Mouse (Mus musculus): ENCODE data around the gene Ubald2. TPM values are rescaled to one million over a fixed set of nuclear protein-coding genes. Genes with fewer than 3 reads are reported as not detected.
"Not testable (repeated sequence)": the region's sequence is repeated elsewhere in the genome, so short reads cannot be mapped to it uniquely, and the experiment has no call there.

Gene Ubald2
- polyA plus RNA-seq, 1 experiment from 2014 or later: 44.3 TPM

- H3K4me2 ChIP-seq: no peak overlapping the region
- H3K4me3 ChIP-seq: no peak overlapping the region
- H3K36me3 ChIP-seq: no peaks in the 10 kb centered on the region
- H3K9ac ChIP-seq: no peak overlapping the region
- no peak for ATAC-seq (ENCODE audit: low FRiP score, low read depth)
- peaks cover 5% of the 10 kb centered on the region for H3K4me1 ChIP-seq (replicated peaks)
- 10% methylated on average over 2 of the region's 2 CpGs for WGBS
- no peak overlapping the region for H3K27ac ChIP-seq (replicated peaks)
- no peaks in the 10 kb centered on the region for H3K9me3 ChIP-seq
- H3K27me3 ChIP-seq: no peaks in the 10 kb centered on the region
These were observed 15.6 kb upstream of the Ubald2 start for GRCm38 (mm10) chr11:116418194-116418840.

GRCm38 (mm10) chr11:116418841-116419462, 14.9 kb upstream of the Ubald2 start:
- Histone ChIP-seq H3K4me1 (replicated peaks) (no peaks in the 10 kb centered on the region), H3K4me2 (no peak overlapping the region), H3K27me3 (no peaks in the 10 kb centered on the region), H3K36me3 (no peaks in the 10 kb centered on the region), H3K27ac (replicated peaks) (no peak overlapping the region), H3K4me3 (no peak overlapping the region), H3K9me3 (no peaks in the 10 kb centered on the region), H3K9ac (no peak overlapping the region)
- WGBS: 81% methylated on average over 6 of the region's 6 CpGs
- ATAC-seq (ENCODE audit: low FRiP score, low read depth): no peak

GRCm38 (mm10) chr11:116421102-116421501, 12.8 kb upstream of the Ubald2 start:
- Histone ChIP-seq H3K4me2 (no peak overlapping the region), H3K27ac (replicated peaks) (no peak overlapping the region), H3K9me3 (no peaks in the 10 kb centered on the region), H3K4me1 (replicated peaks) (no peaks in the 10 kb centered on the region), H3K4me3 (no peak overlapping the region), H3K27me3 (no peaks in the 10 kb centered on the region), H3K36me3 (no peaks in the 10 kb centered on the region), H3K9ac (no peak overlapping the region)
- ATAC-seq (ENCODE audit: low FRiP score, low read depth): no peak
- 80% methylated on average over 6 of the region's 6 CpGs for WGBS

- no peaks in the 10 kb centered on the region for H3K4me1 ChIP-seq (replicated peaks)
- no peak for ATAC-seq (ENCODE audit: low FRiP score, low read depth)
- H3K27ac ChIP-seq (replicated peaks): no peak overlapping the region
- no peaks in the 10 kb centered on the region for H3K27me3 ChIP-seq
- H3K4me2 ChIP-seq: no peak overlapping the region
- no peak overlapping the region for H3K9ac ChIP-seq
- no peaks in the 10 kb centered on the region for H3K36me3 ChIP-seq
- no peaks in the 10 kb centered on the region for H3K9me3 ChIP-seq
- 90% methylated on average over 2 of the region's 2 CpGs for WGBS
- H3K4me3 ChIP-seq: no peak overlapping the region
These were observed 11.3 kb upstream of the Ubald2 start for GRCm38 (mm10) chr11:116422562-116422961.

GRCm38 (mm10) chr11:116423214-116423613, 10.7 kb upstream of the Ubald2 start:
- WGBS: 84% methylated on average over 6 of the region's 6 CpGs
- ATAC-seq (ENCODE audit: low FRiP score, low read depth): no peak

GRCm38 (mm10) chr11:116423782-116424620, 9.9 kb upstream of the Ubald2 start:
- ATAC-seq (ENCODE audit: low FRiP score, low read depth): no peak
- Histone ChIP-seq H3K9me3 (no peaks in the 10 kb centered on the region), H3K36me3 (no peaks in the 10 kb centered on the region), H3K9ac (no peak overlapping the region), H3K4me3 (no peak overlapping the region), H3K4me1 (replicated peaks) (no peaks in the 10 kb centered on the region), H3K27ac (replicated peaks) (no peak overlapping the region), H3K27me3 (no peaks in the 10 kb centered on the region), H3K4me2 (no peak overlapping the region)
- WGBS: 86% methylated on average over 10 of the region's 10 CpGs

More at GRCm38 (mm10) chr11:116423214-116423613, 10.7 kb upstream of the Ubald2 start:
- Histone ChIP-seq H3K27ac (replicated peaks) (no peak overlapping the region), H3K27me3 (no peaks in the 10 kb centered on the region), H3K36me3 (no peaks in the 10 kb centered on the region), H3K9ac (no peak overlapping the region), H3K4me3 (no peak overlapping the region), H3K4me2 (no peak overlapping the region), H3K9me3 (no peaks in the 10 kb centered on the region), H3K4me1 (replicated peaks) (no peaks in the 10 kb centered on the region)

GRCm38 (mm10) chr11:116424621-116425407, 9.1 kb upstream of the Ubald2 start:
- no peak overlapping the region for H3K9ac ChIP-seq
- 54% methylated on average over 8 of the region's 8 CpGs for WGBS
- H3K4me1 ChIP-seq (replicated peaks): no peaks in the 10 kb centered on the region
- H3K9me3 ChIP-seq: no peaks in the 10 kb centered on the region
- H3K36me3 ChIP-seq: no peaks in the 10 kb centered on the region
- no peak overlapping the region for H3K4me3 ChIP-seq
- no peak overlapping the region for H3K27ac ChIP-seq (replicated peaks)
- no peak overlapping the region for H3K4me2 ChIP-seq
- ATAC-seq (ENCODE audit: low FRiP score, low read depth): no peak
- H3K27me3 ChIP-seq: no peaks in the 10 kb centered on the region

DNA sequence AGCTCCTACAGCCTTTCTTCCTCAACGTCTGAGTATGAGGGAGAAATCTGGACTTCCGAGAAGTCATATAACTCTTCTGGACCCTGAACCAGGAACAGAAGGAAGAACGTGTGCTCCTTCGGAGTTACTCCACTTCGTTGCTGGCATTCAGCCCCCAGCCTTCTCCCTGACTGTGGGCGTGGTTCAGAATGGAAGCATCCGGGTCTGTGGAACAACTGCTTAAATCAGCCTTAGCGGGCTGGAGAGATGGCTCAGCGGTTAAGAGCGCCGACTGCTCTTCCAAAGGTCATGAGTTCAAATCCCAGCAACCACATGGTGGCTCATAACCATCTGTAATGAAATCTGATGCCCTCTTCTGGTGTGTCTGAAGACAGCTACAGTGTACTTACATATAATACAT, 7.6 kb upstream of the Ubald2 start:
- WGBS: 87% methylated on average over 11 of the region's 11 CpGs

DNA sequence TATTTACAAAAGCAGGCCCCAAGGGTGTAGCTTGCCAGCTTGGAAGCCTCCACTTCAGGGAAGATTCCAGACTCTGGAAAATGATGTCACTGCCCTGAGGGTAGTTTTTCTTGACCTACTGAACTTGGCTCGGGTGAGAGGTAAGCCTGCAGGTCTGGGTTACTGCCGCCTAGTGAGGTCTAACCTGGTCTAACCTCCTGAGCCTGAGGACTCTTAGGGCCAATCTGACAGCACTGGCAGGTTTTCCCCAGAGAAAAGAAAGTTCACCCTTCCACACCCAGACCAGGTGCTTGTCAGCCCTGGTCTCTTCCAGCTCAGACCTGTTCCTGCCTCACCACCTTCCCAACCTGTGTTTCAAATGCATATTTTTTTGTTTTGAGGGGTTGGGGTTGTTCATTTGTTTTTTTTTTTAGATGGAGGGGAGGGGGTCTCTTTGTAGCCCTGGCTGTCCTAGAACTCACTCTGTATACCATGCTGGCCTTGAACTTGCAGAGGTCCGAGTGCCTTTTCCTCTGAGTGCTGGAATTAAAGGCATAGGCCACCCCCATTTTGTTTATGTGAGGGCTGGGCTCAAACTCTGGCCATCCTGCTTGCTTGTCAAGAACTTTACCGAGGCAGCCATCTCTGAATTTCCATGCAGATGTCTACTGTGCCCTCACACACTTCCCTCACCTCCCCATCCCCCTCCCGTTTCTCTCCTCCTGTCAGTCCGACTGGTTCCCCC, 6.9 kb upstream of the Ubald2 start:
- Histone ChIP-seq H3K36me3 (no peaks in the 10 kb centered on the region), H3K4me2 (no peak overlapping the region), H3K4me3 (no peak overlapping the region), H3K27ac (replicated peaks) (no peak overlapping the region), H3K9ac (no peak overlapping the region), H3K27me3 (no peaks in the 10 kb centered on the region), H3K9me3 (no peaks in the 10 kb centered on the region), H3K4me1 (replicated peaks) (no peaks in the 10 kb centered on the region)
- no peak for ATAC-seq (ENCODE audit: low FRiP score, low read depth)
- WGBS: 78% methylated on average over 6 of the region's 6 CpGs

More for the DNA sequence above, 7.6 kb upstream of the Ubald2 start:
- H3K9me3 ChIP-seq; ATAC-seq (ENCODE audit: low FRiP score, low read depth); H3K9ac ChIP-seq; H3K36me3 ChIP-seq; H3K4me3 ChIP-seq; H3K27me3 ChIP-seq; H3K27ac ChIP-seq (replicated peaks); H3K4me2 ChIP-seq; H3K4me1 ChIP-seq (replicated peaks): not testable (repeated sequence)

DNA sequence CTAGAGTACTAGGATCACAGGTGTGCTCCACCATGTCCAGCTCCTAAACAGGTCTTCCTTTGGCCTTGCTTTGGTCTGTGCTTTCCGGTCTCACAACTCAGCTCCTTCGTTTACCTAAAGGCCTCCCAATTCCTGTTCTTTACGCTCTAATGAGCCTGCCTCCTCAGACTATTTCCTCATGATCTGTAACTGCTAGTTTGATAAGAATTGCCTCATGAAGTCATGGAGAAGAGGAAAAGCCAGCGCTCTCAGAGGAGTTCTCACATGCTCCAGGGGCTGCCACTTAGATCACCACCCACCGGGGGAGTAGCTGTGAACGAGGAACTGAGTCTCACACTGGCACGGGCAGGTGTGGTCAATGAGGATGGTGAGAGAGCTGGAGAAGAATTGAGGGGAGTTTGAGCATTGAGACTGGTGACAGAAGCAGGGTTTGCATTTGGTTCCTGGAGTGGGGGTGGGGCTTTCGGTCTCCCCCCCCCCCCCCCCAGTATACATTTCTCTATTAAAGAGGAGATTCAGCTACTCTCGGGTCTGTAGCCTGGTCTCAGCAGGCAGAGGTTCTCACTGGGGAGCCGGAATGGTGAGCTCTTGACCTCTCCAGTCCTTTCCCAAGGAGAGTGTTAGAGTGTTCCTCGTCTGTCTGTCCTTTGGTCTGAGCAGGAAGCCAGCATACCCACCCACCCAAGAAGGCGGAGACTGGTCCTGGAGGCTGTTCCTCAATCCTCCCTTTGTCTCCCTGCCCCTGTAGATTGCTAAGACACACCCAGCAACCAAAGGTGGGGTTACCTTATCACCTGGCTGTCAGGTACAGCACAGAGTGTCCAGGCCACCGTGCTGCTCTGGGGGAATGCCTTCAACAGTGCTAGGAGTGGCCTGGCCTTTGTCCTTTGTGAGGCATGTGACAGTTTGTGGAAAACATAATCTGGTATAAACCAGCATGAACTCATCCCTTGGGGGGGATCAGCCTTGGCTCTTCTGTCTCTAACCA, 4.7 kb upstream of the Ubald2 start:
- no peaks in the 10 kb centered on the region for H3K4me1 ChIP-seq (replicated peaks)
- H3K36me3 ChIP-seq: no peaks in the 10 kb centered on the region
- H3K4me2 ChIP-seq: no peak overlapping the region
- 57% methylated on average over 13 of the region's 13 CpGs for WGBS
- no peak overlapping the region for H3K4me3 ChIP-seq
- no peak overlapping the region for H3K9ac ChIP-seq
- no peak overlapping the region for H3K27ac ChIP-seq (replicated peaks)
- no peaks in the 10 kb centered on the region for H3K9me3 ChIP-seq
- H3K27me3 ChIP-seq: no peaks in the 10 kb centered on the region
- no peak for ATAC-seq (ENCODE audit: low FRiP score, low read depth)
